Mouse (Mus musculus) kidney, adult 2 months (tissue): ENCODE measurements at regions not wholly inside any gene's neighbourhood (a gene's known extent, or its start where the extent isn't known, plus 50 kb on each side); places are given as distances from the start of the nearest gene placed in this dataset.

Experiments used
- CTCF ChIP-seq: fragments of 200-500 bp; conservative IDR thresholded peaks from 2 replicates; pipeline ENCODE4 v1.5.1; 2011; ENCODE audit warnings: low read depth, mild to moderate bottlenecking, control low read depth, low read length, moderate library complexity, mixed read lengths; ENCODE audit not compliant: insufficient read depth, insufficient read length
- POLR2A ChIP-seq: fragments of 200-500 bp; IDR thresholded peaks from one replicate; pipeline ENCODE4 v1.6.1; 2011; ENCODE audit warnings: low read depth, low read length, control low read depth

DNA sequence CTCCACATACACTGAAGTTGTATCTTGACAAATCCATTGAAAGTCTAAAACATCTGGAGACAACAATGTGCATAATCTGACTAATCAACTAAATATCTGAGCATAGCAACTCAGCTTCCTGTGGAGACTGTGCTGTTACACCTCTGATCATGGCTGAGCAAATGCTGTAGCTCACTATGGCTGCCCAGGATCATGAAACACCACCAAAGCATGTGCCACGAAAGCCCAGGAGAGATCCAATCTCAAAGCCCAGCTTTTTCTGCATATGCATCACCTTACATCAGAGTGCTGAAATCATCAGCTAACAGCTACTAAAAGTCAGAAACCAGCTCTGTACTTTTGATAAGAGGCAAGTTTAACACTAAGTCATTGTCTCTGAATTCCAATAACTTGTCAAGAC, 313.3 kb upstream of the Htr2a start:
- TF ChIP-seq CTCF (no peak), POLR2A (no peak)
